Mouse (Mus musculus) heart, adult 9 months (tissue): ENCODE results near the gene Cntn4.

Experiments
- DNase-seq, 2 experiments: peaks; one replicate each; pipeline ENCODE4 v3.0.0; 2022; ENCODE audit warnings: low spot score in 2 of 2

Gene Cntn4

DNA sequence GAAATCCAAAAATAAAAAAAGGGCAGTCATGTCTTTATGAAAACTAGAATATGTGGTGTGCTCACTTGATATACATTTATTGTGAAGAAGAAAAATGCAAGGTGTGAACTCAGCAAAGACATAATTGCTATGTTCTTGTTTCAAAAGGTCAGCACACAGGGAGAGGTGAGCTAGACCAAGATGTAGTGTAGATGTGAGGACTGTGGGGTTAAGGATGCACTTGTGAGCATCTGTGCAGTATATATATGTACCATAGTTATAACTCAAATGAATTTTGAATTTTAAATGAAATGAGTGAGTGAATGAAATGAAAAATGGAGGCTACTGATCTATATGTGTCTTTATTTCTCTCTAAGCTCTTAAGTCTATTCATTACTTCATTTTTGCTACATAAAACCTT, 401.2 kb downstream of the Cntn4 start:
- DNase-seq, result no peak

DNA sequence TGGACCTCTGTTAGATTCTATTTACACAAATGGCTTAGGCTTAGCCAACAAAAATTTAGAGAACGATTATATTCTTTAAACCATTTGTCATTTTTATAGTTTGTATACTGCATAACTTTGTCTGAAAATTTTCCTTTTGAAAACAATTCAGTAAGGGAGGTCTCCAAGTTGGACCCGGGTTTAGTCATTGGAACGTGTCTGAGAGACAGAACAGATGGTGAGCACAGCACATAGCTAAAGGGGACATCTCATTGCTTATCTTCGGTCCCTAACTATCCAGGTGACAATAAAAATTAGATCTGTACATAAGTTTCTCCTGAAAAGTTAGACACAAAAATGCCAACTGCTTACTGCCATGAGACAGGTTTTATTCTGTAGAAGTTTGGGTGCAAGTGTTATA, 420.4 kb downstream of the Cntn4 start:
- DNase-seq, result no peak

DNA sequence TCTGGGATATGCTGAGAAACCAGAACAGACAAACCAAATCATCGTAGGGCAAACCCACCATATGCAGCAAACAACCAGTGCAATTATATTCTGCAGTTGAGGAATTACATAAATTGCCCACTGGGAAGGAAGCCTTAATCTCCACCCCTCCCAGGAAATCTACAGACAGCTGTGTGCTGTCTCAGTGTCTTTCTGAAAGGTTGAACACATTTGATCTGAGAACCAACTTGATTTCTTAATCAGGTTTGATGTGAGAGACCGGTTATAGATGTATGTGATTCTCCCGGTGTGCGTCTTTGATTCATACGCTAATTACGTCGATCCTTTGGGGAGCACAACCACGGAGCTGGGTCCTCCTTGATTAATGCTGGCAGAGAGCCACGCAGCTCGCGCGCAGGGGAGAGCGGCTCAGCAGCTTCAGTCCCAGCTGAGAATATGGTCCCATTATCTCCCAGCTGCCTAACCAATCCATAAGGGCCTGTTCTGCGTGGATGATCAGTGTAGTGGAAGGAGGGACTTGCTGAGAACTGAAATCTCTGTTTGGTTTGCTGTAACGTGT, 441.1 kb downstream of the Cntn4 start:
- DNase-seq, result no peak

DNA sequence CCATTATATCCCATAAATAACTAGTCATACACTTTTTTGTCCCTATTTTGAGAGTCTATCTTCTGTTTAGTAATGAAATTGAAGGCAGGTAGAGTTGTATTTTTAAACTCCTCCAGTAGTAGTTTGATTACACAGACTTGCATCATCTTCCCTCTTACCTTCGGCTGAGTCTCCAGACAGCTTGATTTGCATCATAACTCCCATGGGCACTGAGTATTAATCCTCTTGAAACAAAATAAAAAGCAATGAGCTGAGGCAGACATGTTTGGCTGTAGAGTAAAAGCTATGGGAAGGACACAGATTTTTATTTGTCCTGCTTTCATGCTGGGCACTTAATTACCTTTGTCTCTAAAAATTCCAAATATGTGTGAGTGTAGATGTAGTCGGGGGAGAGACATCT, 476.1 kb downstream of the Cntn4 start:
- no peak for DNase-seq

DNA sequence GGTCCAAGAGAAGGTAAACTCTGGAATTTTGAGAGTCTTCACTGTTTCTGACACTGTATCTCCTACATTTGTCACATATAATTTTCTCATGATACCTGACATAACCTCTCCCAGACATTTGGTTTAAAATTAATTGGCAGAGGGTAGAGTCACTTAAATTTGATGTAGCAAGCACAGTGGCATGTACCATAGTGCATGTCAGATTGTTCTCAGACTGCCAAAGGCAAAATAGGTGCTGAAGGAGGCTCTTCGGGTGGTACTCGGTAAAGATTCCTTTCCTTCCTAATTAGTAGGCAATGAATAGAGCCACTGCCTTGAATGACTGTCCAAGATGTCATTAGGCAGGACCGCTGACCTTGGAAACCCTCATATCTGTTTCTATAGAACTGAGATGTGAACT, 477.9 kb downstream of the Cntn4 start:
- DNase-seq, result no peak

DNA sequence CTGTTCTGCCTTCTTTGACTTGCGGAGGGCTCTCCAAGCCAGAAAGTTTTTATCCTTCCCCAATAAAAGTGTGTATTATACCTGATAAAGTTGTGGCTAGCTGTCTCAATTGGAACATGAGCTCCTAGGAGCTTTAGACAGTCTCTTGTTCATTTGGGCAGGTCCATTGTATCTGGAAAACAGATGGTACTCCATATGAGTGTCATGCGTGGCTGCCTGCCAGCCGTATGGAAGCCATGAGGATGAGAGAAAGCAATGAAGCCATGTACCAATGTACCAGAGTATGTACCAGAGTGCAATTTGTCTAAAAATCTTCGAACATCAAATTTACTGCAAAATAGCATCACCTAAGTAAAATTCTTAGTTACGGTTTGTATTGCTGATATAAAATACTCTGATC, 500.1 kb downstream of the Cntn4 start:
- no peak for DNase-seq

DNA sequence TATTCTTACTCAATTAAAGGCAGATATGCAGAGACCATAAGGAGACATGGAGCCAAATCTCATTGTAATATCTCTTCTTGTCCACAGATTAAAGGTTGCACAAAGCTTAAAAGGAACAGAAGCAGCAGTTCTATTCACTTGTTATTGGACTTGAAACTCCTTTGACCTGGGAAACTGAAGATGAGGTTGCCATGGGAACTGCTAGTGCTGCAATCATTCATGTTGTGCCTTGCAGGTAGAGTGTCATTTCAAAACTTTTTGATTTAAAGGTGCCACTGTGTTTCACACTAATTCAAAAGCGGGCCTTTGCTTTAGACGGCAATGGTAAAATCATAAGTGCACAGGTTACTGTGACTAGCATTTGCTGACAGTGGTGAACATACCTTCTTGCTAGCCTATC, 504.1 kb downstream of the Cntn4 start:
- DNase-seq, result no peak

DNA sequence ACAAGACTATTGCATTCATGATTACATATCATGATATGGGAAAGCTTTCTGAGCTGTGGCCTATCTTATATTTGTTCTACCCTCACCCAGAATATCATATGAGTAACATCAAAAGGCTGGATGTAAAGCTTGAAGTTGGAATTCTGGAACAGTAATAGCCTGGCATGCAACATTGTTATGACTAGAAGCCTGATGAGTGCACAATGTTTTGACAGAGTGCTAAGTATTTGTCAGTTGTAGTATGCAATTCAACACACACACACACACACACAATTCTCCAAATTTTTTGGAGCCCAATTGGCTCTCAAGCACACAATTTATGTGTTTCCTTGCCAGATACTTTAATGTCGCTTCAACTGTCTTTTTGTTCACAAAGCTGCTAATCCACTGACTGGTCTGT, 523.5 kb downstream of the Cntn4 start:
- no peak for DNase-seq

DNA sequence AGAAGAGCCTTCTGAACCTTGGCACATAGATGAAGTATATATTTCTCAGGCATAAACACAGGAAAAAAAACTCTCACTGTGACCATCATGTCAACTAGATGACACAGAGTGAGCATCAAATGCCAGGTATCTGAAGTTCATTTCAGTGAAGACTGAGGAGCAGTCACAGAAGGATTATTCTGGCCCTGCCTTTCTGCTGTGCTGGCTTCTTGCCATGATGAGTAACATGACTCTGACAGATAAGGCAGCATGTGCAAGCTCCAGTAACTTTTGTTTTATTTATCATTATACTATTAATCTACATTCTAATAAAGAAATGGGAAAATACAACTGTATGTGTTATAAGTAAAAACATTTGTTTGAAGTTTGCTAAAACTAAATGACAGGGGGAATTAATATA, 529.9 kb downstream of the Cntn4 start:
- no peak for DNase-seq

DNA sequence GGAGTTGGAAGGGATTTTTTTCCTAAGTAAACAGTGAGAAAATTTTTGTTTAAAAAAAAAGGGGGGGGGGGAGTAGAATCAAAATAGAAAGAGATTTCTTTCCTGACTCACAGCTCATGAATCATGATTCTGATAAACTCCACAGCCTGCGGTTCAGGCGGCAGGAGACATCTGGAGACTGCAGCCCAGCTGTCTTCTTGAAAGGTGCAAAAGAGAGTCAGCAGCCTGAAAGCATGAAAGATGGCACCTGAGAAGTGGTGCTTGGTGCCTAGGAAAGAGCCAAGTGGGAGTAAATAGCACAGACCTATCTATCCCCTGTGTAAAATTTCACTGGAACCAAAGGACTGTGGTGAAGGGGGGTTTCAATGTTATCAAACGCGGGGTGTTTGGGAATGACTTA, 535.6 kb downstream of the Cntn4 start:
- DNase-seq, result no peak

DNA sequence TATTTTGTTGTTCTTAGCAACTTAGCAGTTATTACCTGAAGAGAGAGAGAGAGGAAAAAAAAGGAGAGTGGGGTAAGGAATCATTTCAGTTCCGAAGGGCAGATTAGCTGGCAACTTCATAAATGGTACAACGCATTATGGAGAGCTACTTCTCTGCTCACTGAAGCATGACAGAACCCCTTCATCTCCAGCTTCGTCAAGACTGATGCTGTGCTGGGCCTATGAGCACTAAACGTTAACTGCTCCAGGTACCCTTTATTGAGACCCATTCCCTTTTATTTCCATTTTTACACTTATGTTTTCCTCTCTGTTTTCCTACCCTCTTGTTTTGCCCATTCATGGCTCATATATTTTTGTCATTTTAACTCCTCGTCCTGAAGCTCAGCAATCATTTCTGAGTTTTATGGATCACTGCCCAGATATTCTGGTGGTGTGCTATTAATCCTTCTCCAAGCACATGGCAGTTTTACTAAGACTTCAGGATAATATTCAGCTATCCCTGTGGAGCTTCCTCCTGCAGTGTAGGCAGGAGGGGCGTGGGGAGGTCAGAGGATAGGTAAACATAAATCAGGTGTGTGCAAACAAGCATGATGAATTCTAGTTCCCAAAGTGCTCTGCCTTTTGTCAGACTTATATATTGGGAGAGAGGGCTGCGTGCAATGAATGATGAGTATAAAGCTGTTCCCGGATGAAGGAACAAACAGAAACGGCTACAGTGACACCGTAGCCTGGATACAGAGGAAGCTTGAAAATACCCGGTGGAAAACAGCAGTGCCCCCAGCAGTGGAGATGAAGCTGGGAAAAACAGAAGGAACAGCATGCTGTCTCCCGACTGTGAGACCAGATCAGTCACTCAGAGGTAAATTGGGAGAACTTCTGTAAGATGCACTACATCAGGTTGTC, 559.8 kb downstream of the Cntn4 start:
- no peak for DNase-seq

DNA sequence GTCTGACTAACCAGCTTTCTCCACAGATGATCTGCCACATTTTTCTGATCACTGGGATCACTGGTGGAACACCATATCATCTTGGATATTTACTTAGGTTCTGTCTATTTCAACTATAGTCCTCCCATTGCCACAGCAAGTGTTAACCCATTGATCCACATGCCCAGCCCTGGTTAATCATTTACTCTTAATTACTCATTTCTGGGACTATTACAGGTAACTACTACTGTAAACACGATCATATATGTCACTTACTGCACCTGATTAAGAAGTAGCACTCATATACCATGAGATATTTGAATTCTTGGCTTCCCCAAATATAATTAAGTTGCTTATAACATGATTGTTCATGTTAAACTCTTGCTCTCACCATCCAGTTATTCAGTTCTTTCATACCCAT, 564.1 kb downstream of the Cntn4 start:
- no peak for DNase-seq

DNA sequence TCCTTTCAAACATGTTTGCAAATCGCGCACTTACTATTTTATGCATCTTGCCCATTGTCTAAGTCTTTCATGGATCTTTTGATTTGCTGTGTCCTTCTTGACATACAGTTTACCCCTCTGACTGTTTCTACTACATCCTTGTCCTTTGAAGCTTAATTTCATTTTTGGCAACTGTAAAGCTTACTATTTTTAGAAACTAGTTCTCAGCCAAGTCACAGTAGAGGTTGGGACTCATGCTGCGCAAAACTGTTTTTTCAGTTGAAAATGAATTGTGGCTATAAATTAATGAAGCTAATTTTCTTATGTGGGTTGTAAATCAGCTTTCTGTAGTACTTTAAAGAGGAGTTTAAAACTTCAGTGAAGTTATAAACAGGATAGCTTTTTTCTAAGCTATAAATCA, 585.9 kb downstream of the Cntn4 start:
- DNase-seq, result no peak

DNA sequence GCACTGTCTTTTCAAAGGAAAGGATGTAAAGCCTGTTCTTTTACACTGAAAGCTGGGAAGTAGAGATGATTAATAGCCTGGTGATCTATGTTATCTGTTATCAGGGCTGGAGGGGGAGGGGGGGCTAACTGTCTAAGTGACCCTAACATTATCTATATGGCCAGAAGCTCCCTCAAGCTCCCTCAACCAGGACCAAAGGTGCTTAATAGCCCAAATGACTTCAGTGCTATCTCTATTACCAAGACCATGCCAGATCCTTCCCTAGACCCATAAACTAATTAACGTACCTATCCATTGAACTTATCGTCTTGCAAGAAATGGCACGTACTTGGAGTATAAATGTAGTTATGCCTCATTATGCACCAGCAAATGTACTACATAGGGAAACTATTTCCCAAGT, 588.0 kb downstream of the Cntn4 start:
- DNase-seq, result no peak

DNA sequence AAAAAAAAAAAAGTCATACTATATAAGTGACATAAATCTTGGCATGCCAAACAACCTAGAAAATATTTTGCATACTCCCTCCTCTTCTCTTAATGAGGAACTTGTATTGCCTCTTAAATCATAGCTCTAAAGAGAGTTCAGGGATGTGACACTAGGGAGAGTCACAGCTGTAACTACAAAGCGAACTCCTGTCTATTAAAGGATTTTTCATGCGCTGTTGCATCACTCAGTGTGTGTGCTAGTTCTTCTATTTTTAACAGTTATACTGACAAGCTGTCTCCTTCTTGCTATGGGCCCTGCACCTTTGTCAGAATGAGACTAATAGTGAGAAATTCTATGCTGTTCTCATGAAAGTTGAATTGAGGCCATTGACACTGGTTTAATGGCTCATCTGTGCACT, 588.8 kb downstream of the Cntn4 start:
- no peak for DNase-seq

DNA sequence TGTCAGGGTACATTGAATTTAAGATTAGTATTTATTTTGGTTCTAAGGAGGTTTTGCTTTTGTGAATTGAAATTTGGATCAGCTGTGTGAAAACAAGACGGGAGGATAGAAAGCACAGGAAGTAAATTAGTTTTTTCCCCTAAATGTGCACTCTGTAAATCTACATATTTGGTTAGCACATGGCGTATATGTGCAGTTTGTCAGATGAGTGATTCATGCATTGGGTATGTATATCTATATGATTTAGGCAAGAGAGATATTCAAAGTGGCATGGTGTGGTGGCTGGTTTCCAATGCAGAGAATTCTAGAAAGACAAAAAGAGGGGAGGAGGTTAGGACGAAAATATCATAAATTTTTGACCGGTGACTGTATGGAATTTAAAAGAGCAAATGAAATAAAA, 591.3 kb downstream of the Cntn4 start:
- DNase-seq, result no peak

DNA sequence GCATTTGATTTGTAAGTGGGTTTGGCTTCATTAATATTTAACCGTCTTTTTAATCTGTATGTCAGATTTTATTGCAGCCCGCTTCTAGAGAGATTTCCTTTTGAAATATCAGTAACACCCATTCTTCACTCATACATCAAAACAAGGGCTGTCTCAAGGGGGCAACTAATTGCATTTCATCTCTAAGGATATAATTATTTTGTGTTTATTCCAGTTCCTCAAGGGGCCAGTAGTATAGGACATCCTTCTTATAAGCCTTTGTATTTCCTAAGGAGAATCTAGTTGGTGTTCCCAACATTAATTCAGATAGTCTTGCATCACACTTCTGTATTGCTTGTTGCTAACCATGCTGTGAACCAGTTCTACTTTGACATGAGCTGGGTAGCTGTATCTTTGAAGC, 599.7 kb downstream of the Cntn4 start:
- no peak for DNase-seq

DNA sequence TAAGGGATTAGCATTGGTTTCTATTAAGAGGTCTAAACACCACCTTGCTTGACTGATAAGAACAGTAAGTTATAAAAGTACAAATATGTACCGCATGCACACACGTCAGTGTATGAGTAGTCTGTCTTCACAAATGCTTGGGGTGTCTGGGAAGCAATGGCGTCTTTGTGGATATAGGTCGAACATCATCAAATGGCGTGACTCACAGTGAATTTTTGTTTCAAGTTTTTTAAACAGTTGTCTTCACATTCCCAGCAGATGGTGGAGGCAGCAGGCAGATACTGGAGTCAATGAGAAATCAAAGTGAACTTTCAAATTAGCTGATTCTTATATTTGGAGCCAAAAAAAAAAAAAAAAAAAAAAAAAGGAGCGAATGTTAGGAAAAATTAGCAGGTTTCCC, 604.2 kb downstream of the Cntn4 start:
- DNase-seq, result no peak

DNA sequence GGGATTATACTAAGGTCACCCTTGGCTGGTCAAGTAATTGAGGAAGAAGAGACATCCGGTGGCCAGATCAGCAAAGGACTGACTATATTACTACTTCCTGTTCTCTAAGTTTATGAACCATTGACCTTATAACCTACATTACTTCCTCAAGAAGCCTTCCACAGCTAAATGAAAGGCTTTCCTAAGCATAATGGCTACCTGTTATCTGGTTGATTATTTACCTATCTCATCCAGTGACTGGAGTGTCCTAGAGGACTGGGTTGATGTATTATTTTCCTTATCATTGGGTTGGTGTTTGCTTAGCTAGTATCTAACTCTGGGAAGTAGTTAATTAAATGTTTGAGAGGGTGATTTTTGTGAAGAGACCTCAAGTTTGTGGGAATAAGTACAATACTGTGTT, 606.4 kb downstream of the Cntn4 start:
- DNase-seq, result no peak

DNA sequence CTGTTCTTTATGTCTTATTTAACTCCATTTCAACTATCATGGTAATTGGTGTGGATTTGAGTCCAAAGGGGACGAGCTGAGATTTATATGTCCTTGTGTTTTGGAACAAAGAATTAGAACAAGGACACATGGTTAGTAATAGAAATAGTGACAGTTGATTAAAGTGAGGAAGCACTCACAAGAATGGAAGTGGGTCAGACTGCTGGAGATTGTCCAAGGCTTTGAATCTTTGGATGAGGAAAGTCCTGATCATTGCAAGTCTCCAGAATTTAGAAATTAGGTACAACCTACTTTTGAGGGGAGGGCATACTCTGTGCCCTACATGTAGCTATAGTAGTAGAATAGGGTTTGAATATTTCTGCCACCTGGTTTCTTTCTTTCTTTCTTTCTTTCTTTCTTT, 622.0 kb downstream of the Cntn4 start:
- no peak for DNase-seq

DNA sequence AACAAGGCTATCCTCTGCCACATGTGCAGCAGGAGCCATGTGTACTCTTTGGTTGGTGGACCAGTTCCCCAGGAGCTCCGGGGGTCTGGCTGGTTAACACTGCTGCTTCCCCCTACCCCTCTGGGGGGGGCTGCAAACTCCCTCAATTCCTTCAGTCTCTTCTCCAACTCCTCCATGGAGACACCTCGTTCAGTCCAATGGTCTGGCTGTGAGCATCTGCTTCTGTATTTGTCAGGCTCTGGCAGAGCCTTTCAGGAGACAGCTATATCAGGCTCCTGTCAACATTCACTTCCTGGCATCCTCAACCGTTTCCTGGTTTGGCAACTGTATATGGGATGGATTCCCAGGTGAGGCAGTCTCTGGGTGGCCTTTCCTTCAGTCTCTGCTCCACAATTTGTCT, 622.7 kb downstream of the Cntn4 start:
- DNase-seq, result no peak

DNA sequence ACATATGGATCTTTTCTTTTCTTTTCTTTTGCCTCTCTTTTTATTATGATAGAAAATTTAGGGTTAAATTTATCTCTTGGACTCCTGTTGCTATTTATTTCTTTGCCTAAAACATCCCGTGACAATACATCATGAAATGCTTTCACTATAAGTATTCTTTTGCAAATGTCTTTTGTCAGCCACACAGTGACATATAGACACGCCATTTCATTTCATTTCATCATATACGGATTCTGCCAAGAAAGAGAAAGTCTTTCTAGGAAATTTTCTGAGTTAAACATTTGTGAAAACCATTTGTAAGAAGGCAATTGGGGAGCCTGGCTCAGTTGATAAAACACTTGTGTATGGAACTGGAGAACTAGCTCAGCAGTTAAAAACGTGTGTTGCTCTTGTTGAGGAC, 625.0 kb downstream of the Cntn4 start:
- DNase-seq, result no peak

DNA sequence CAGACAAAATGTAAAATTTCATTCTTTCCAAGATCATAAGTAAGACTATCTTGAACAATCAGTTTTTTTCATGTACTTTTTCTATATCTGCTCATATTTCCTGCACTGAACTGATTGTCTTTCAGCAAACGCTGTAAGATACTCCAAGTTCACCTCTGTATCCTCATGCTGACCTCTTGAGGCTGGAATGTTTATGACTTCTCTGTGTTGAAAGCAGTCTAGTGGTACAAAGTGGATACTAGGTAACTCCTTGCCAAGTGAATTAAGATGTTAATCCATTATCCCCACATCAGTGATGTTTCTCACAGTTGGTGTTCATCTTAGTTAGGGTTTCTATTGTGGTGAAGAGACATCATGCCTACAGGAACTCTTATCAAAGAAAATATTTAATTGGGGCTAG, 651.5 kb downstream of the Cntn4 start:
- DNase-seq, result no peak

DNA sequence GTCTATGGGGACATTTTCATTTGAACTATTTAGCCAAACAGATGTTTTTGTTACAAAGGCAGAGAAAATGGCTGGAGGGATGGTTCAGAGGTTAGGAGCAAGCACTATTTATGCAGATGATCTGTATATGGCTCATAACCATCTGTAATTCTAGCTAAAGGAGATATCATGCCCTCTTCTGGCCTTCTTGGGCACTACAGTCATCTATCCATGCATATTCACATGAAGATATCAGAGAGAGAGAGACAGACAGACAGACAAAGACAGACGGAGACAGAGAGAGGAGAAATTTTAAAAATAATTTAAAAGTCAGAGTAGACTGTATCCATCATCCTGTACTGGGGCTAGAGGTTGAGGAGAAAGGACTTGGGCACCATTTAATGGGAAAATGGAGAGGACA, 652.2 kb downstream of the Cntn4 start:
- no peak for DNase-seq
